Mouse (Mus musculus) granulocyte monocyte progenitor cell, adult 5-6 weeks (primary cell): ENCODE measurements around the gene Trio. TPM values are rescaled to one million over a fixed set of nuclear protein-coding genes. Genes with fewer than 3 reads are reported as not detected.
A peak's percentile ranks its signal among the peaks of the same experiment; 100 is the strongest.
"Not testable (repeated sequence)": the region's sequence is repeated elsewhere in the genome, so short reads cannot be mapped to it uniquely, and the experiment has no call there.

Source experiments
- ATAC-seq: replicated peaks from 2 replicates; pipeline ENCODE4 v1.8.0; 2016; ENCODE audit warnings: mild to moderate bottlenecking, moderate TSS enrichment, inconsistent platforms; ENCODE audit not compliant: poor library complexity, severe bottlenecking
- total RNA-seq, 2 experiments: library from RNA; stranded (forward) in 1 of 2; stranded (reverse) in 1 of 2; fragments of 200-712, 200-1000 nt in 1 of 2; fragments of >200 nt in 1 of 2; fragmentation: Nextera tagmentation in 1 of 2; gene quantifications; 2 replicates each; pipeline ENCODE4 v1.2.3; 2014 to 2017

Trio gene
- total RNA-seq, 2 experiments from 2014 or later, result 25.9 to 40.2 TPM

GRCm38 (mm10) chr15:27753923-27754322 lies 271.7 kb downstream of the Trio start:
- ATAC-seq, result no peak

GRCm38 (mm10) chr15:27752677-27753342 lies 272.8 kb downstream of the Trio start:
- no peak for ATAC-seq

GRCm38 (mm10) chr15:27751612-27752405 lies 273.8 kb downstream of the Trio start:
- peak; percentile 47; the same call in 1 of the 2 replicates for ATAC-seq

- peak; percentile 47 for ATAC-seq
These were observed 276.9 kb downstream of the Trio start for GRCm38 (mm10) chr15:27748739-27749138.

- ATAC-seq, result no peak
These were observed 278.1 kb downstream of the Trio start for GRCm38 (mm10) chr15:27747512-27747911.

GRCm38 (mm10) chr15:27744995-27745394 lies 280.7 kb downstream of the Trio start:
- no peak for ATAC-seq

- ATAC-seq, result no peak
These were observed 285.6 kb downstream of the Trio start for GRCm38 (mm10) chr15:27740080-27740479.

- no peak for ATAC-seq
These were observed 293.8 kb downstream of the Trio start for GRCm38 (mm10) chr15:27731818-27732217.

GRCm38 (mm10) chr15:27726228-27726627 lies 299.4 kb downstream of the Trio start:
- ATAC-seq, result peak; percentile 59

GRCm38 (mm10) chr15:27724796-27725680 lies 300.6 kb downstream of the Trio start:
- ATAC-seq, result peak; percentile 86

GRCm38 (mm10) chr15:27724298-27724697 lies 301.4 kb downstream of the Trio start:
- peak; percentile 24 for ATAC-seq

GRCm38 (mm10) chr15:27723746-27724145 lies 301.9 kb downstream of the Trio start:
- no peak for ATAC-seq

GRCm38 (mm10) chr15:27720297-27720696 lies 305.4 kb downstream of the Trio start:
- ATAC-seq, result not testable (repeated sequence)

- peak; percentile 41 for ATAC-seq
These were observed 307.0 kb downstream of the Trio start for GRCm38 (mm10) chr15:27718668-27719067.

- ATAC-seq, result peak; percentile 90
These were observed 310.3 kb downstream of the Trio start for GRCm38 (mm10) chr15:27715331-27715730.

GRCm38 (mm10) chr15:27710698-27711097 lies 314.9 kb downstream of the Trio start:
- no peak for ATAC-seq

- ATAC-seq, result peak; percentile 90
These were observed 316.6 kb downstream of the Trio start for GRCm38 (mm10) chr15:27708968-27709612.

- peak; percentile 43 for ATAC-seq
These were observed 317.1 kb downstream of the Trio start for GRCm38 (mm10) chr15:27708499-27708898.

- peak; percentile 52 for ATAC-seq
These were observed 322.7 kb downstream of the Trio start for GRCm38 (mm10) chr15:27702972-27703313.
